Mouse (Mus musculus): Measurements from ENCODE around the gene Gpr88.

- no peak for TF ChIP-seq POLR2A (IDR thresholded peaks at IDR 0.05; ENCODE audit: borderline replicate concordance, control insufficient read depth, low read depth, low read length)
- no peak for TF ChIP-seq CTCF (IDR thresholded peaks at IDR 0.05; ENCODE audit: control insufficient read depth, insufficient read depth, low read length)
Observed at GRCm38 (mm10) chr3:116256104-116256503, 2.8 kb upstream of the Gpr88 start.

Measured in bone marrow, adult 2 months (tissue).